Mouse (Mus musculus): ENCODE data around the gene Neu1. TPM values are rescaled to one million over a fixed set of nuclear protein-coding genes. Genes with fewer than 3 reads are reported as not detected.
"Not testable (repeated sequence)": the region's sequence is repeated elsewhere in the genome, so short reads cannot be mapped to it uniquely, and the experiment has no call there.

The Neu1 gene
- total RNA-seq, 2 experiments from 2014 or later: 10.8 to 10.9 TPM

- DNase-seq (ENCODE audit: low spot score in 2 of 2): no peak
These were observed 31.1 kb downstream of the Neu1 start for GRCm38 (mm10) chr17:34962125-34962524.

GRCm38 (mm10) chr17:34962841-34963240, 31.8 kb downstream of the Neu1 start:
- DNase-seq (ENCODE audit: low spot score in 2 of 2): no peak

GRCm38 (mm10) chr17:34964640-34965049, 33.6 kb downstream of the Neu1 start:
- DNase-seq (ENCODE audit: low spot score in 2 of 2): no peak

- DNase-seq (ENCODE audit: low spot score in 2 of 2): no peak
These were observed 34.6 kb downstream of the Neu1 start for GRCm38 (mm10) chr17:34965627-34966026.

- not testable (repeated sequence) for DNase-seq (ENCODE audit: low spot score in 2 of 2)
These were observed 38.8 kb downstream of the Neu1 start, which contains the start of gene Gm20481 for GRCm38 (mm10) chr17:34969822-34970221. TSS of gene Gm20481 (plus strand) at chr17:34969912.

GRCm38 (mm10) chr17:34970850-34971249, 39.8 kb downstream of the Neu1 start:
- DNase-seq (ENCODE audit: low spot score in 2 of 2): not testable (repeated sequence)

GRCm38 (mm10) chr17:34971694-34972068, 40.6 kb downstream of the Neu1 start:
- not testable (repeated sequence) for DNase-seq (ENCODE audit: low spot score in 2 of 2)

- peak; percentile 30 to 64 for DNase-seq (ENCODE audit: low spot score in 2 of 2)
These were observed 41.2 kb downstream of the Neu1 start, which contains the start of the genes Hspa1a and Hspa1l for GRCm38 (mm10) chr17:34972069-34972749. TSS of gene Hspa1a (minus strand) at chr17:34972156. TSS of gene Hspa1l (plus strand) at chr17:34972703.

GRCm38 (mm10) chr17:34975581-34976492, 44.8 kb downstream of the Neu1 start:
- DNase-seq (ENCODE audit: low spot score in 2 of 2): no peak

GRCm38 (mm10) chr17:34977000-34977399, 45.9 kb downstream of the Neu1 start:
- DNase-seq (ENCODE audit: low spot score in 2 of 2): no peak

GRCm38 (mm10) chr17:34978239-34978638, 47.2 kb downstream of the Neu1 start:
- DNase-seq (ENCODE audit: low spot score in 2 of 2): no peak

- no peak for DNase-seq (ENCODE audit: low spot score in 2 of 2)
These were observed 48.6 kb downstream of the Neu1 start for GRCm38 (mm10) chr17:34979631-34980030.

- DNase-seq (ENCODE audit: low spot score in 2 of 2): no peak
These were observed 49.6 kb downstream of the Neu1 start for GRCm38 (mm10) chr17:34980655-34981054.

- peak; percentile 72 to 90 for DNase-seq (ENCODE audit: low spot score in 2 of 2)
These were observed 50.7 kb downstream of the Neu1 start, which contains the start of gene Lsm2 for GRCm38 (mm10) chr17:34981690-34982180. TSS of gene Lsm2 (plus strand) at chr17:34981862.

GRCm38 (mm10) chr17:34982328-34982727, 51.3 kb downstream of the Neu1 start:
- DNase-seq (ENCODE audit: low spot score in 2 of 2): no peak

GRCm38 (mm10) chr17:34984218-34984617, 53.2 kb downstream of the Neu1 start:
- DNase-seq (ENCODE audit: low spot score in 2 of 2): no peak

Other genes starting within 250 kb of the Neu1 start
- 1 to 10 TPM; 3.2 to 3.6 TPM for gene C4b, start 187.4 kb upstream of the Neu1 start, total RNA-seq (2021)
- under 1 TPM; 0.16 to 0.34 TPM for gene Cyp21a1, start 126.7 kb upstream of the Neu1 start, total RNA-seq (2021)
- 10 to 100 TPM; 12.7 to 15.1 TPM for gene Stk19, start 94.3 kb upstream of the Neu1 start, total RNA-seq (2021)
- gene Dxo, start 94.2 kb upstream of the Neu1 start, total RNA-seq (2021): 10 to 100 TPM; 20.4 to 22.6 TPM
- gene Skiv2l, start 81.0 kb upstream of the Neu1 start, total RNA-seq (2021): 10 to 100 TPM; 28.8 to 29.2 TPM
- 10 to 100 TPM; 25.8 to 28.0 TPM for gene Nelfe, start 80.9 kb upstream of the Neu1 start, total RNA-seq (2021)
- gene Cfb, start 68.7 kb upstream of the Neu1 start, total RNA-seq (2021): 1 to 10 TPM; 4.4 to 6.8 TPM
- gene Zbtb12, start 51.8 kb upstream of the Neu1 start, total RNA-seq (2021): 10 to 100 TPM; 10.7 to 11.4 TPM
- gene Gm20547, start 49.2 kb upstream of the Neu1 start, total RNA-seq (2021): not detected
- 1 to 10 TPM; 5.3 to 8.7 TPM for gene C2, start 33.0 kb upstream of the Neu1 start, total RNA-seq (2021)
- 10 to 100 TPM; 80.0 to 84.2 TPM for gene Ehmt2, start 32.8 kb upstream of the Neu1 start, total RNA-seq (2021)
- gene Slc44a4, start 16.8 kb upstream of the Neu1 start, total RNA-seq (2021): not detected
- 1 to 10 TPM; 3.7 to 4.0 TPM for gene Hspa1b, start 28.0 kb downstream of the Neu1 start, total RNA-seq (2021)
- not detected for gene Gm20481, start 38.7 kb downstream of the Neu1 start, total RNA-seq (2021)
- gene Hspa1a, start 40.9 kb downstream of the Neu1 start, total RNA-seq (2021): 1 to 10 TPM; 3.2 to 4.4 TPM
- gene Hspa1l, start 41.5 kb downstream of the Neu1 start, total RNA-seq (2021): 1 to 10 TPM; 5.8 to 6.1 TPM
- gene Lsm2, start 50.6 kb downstream of the Neu1 start, total RNA-seq (2021): 10 to 100 TPM; 31.8 to 32.4 TPM
- gene Vars, start 69.7 kb downstream of the Neu1 start, total RNA-seq (2021): 10 to 100 TPM; 50.8 to 58.3 TPM
- gene Vwa7, start 85.3 kb downstream of the Neu1 start, total RNA-seq (2021): 1 to 10 TPM in 1 of 2 experiments, under 1 TPM in 1; 0.96 to 1.2 TPM
- gene Sapcd1, start 96.8 kb downstream of the Neu1 start, total RNA-seq (2021): 1 to 10 TPM; 5.4 to 6.3 TPM
- 1 to 10 TPM; 4.5 to 5.4 TPM for gene Msh5, start 115.5 kb downstream of the Neu1 start, total RNA-seq (2021)
- 10 to 100 TPM; 87.2 to 89.7 TPM for gene Clic1, start 118.7 kb downstream of the Neu1 start, total RNA-seq (2021)
- gene Ddah2, start 127.8 kb downstream of the Neu1 start, total RNA-seq (2021): 100 to 1,000 TPM; 108 to 109 TPM
- gene Ly6g6c, start 134.1 kb downstream of the Neu1 start, total RNA-seq (2021): under 1 TPM in 1 of 2 experiments, not detected in 1; 0.39 TPM
- gene Mpig6b, start 134.9 kb downstream of the Neu1 start, total RNA-seq (2021): under 1 TPM; 0.29 to 0.42 TPM
- gene Ly6g6e, start 145.6 kb downstream of the Neu1 start, total RNA-seq (2021): not detected
- 1 to 10 TPM in 1 of 2 experiments, under 1 TPM in 1; 0.91 to 1.2 TPM for gene Ly6g6d, start 146.8 kb downstream of the Neu1 start, total RNA-seq (2021)
- gene Ly6g6f, start 154.4 kb downstream of the Neu1 start, total RNA-seq (2021): under 1 TPM in 1 of 2 experiments, not detected in 1; 0.31 TPM
- gene Abhd16a, start 158.0 kb downstream of the Neu1 start, total RNA-seq (2021): 10 to 100 TPM; 67.2 to 69.3 TPM
- not detected for gene Ly6g5c, start 177.0 kb downstream of the Neu1 start, total RNA-seq (2021)
- gene Ly6g5b, start 184.2 kb downstream of the Neu1 start, total RNA-seq (2021): 1 to 10 TPM in 1 of 2 experiments, under 1 TPM in 1; 0.44 to 1.2 TPM
- 1 to 10 TPM; 5.6 to 7.4 TPM for gene Gpank1, start 190.2 kb downstream of the Neu1 start, total RNA-seq (2021)
- gene Csnk2b, start 190.8 kb downstream of the Neu1 start, total RNA-seq (2021): 100 to 1,000 TPM; 174 to 185 TPM
- 10 to 100 TPM; 20.0 to 21.0 TPM for gene D17H6S53E, start 195.1 kb downstream of the Neu1 start, total RNA-seq (2021)
- gene Apom, start 200.8 kb downstream of the Neu1 start, total RNA-seq (2021): 1 to 10 TPM in 1 of 2 experiments, not detected in 1; 1.2 TPM
- gene Bag6, start 203.9 kb downstream of the Neu1 start, total RNA-seq (2021): 100 to 1,000 TPM; 265 to 276 TPM
- gene Prrc2a, start 233.6 kb downstream of the Neu1 start, total RNA-seq (2021): 100 to 1,000 TPM; 183 to 193 TPM
- 1 to 10 TPM; 6.0 to 6.3 TPM for gene Aif1, start 244.8 kb downstream of the Neu1 start, total RNA-seq (2021)

Measured in gastrocnemius, postnatal 4 days (tissue).